Mouse (Mus musculus) ovary, postnatal 10 days (tissue): ENCODE measurements at regions not wholly inside any gene's neighbourhood (a gene's known extent, or its start where the extent isn't known, plus 50 kb on each side); places are given as distances from the start of the nearest gene placed in this dataset.
A peak's percentile ranks its signal among the peaks of the same experiment; 100 is the strongest.

Source experiments
- DNase-seq: peaks from one replicate; pipeline ENCODE4 v3.0.0; 2022; ENCODE audit warnings: low spot score

DNA sequence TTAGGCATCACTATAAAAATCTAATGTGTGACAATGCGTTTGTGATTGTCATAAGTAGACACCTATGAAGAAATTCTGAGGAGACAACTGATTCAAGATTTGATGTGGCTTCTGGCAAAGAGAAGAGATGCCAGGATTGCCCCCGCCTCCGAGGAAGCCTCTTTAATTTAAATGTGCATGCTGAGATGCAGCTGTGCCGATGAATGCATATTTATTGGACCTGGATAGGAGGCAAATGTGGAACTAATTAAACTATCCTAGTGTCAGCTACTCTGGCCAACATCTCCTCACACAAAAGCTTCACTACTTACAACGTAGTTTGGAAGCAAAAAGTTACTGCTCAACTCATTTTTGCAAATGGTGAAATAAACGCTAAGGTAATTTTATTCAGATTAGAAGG lies 173.4 kb upstream of the Dph6 start:
- no peak for DNase-seq

DNA sequence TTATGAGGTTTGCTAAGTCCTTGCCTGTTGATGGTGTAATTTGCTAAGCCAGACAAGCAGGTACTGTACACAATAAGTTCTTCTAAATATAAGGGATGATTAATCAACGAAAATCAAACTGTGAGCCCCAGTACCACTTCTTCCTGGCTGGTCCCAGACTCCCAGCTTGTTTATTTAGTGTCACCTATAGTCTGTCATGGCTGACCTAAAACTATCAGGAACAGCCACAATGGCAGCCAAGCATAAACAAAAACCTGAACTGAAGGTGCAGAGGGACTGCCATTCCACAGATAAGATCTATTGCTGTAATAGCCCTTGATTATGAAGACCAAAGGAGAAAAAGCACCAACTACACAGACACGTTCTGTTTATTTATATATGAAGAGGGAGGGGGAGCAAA lies 180.9 kb upstream of the Dph6 start:
- DNase-seq, result no peak

DNA sequence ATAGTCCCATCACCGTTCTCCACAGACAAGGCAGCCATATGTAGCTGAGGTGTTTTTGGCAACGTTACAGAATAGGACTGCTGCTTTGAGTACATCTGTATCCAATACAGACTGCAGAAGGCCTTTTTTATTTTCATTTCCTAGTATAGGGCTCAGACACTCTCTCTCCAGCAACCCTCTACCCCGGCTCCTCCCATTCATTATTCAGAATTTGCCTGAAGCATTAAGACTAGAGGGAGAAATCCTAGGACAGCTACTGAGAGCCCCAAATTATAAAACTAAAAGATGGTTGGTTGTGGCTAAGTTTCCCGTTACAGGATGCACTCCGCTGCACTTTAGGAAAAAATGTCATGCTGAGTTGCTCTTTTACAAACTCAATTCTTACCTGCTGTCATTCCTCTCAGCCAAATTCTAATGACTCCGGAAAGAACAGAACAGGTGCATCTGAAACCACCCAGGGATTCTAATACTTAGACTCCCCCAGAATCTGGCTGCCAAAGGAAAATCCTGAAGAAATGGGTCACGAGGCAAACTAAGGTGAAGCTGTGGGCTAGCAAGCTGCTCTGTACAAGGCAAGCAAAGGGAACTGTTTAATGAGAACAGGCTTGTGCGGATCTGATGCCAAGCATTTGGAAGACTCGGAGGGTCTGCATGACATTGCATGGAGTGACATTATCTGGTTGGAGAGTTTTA lies 189.1 kb upstream of the Dph6 start:
- no peak for DNase-seq

DNA sequence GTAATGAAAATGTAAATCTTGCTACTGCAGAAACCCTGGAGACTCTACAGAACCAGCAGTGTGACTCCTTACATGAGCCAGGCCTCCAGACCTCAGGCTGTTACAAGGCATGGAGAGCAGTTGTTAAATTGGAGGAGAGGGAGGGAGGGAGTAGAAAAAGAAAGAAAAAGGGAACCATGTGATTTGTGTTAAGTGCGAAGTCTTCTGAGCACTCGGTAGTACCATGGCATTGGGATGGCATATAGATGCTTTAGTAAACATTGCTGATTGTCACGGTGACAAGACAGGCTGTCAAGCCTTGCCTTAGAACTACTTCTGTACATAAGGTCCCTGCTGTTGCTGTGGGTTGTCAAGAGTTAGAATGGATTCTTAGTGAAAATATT lies 189.6 kb upstream of the Dph6 start:
- no peak for DNase-seq

DNA sequence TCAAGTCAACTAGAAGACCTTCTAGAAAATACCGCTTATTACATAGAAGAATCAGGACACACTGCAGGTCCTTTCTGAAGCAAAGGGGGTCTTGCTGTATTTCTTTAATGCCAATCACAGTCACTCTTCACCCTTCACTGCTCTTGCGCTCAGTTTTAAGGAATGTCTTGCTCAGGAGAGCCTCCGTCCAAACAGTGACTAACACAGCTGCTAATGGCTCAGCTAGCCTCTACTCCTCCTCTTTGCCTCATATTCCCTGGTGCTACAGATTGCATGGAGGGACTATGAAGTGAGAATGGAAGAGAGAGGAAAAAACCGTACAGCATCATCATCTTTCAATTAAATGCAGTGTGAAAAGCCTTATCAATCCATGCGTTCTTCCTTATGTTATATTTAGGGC lies 193.7 kb upstream of the Dph6 start:
- DNase-seq, result no peak

DNA sequence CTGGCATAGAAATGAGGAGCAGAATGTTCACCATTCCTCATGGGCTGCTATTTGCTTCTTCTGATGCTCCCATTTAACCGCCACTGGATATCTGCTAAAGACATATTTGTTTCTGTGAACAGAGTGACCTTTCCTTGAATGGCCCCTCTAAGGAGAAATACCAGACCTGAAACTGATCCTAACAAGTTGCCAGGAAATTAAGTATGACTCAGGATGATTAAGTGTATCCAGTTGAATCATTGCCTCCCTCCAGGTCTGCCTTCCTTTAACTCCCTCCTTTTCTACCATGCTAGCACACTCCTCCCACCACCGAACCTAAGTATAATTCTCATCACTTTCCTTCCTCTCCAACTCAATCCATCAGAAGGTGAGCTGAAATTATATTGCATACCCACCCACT lies 194.2 kb upstream of the Dph6 start:
- no peak for DNase-seq

DNA sequence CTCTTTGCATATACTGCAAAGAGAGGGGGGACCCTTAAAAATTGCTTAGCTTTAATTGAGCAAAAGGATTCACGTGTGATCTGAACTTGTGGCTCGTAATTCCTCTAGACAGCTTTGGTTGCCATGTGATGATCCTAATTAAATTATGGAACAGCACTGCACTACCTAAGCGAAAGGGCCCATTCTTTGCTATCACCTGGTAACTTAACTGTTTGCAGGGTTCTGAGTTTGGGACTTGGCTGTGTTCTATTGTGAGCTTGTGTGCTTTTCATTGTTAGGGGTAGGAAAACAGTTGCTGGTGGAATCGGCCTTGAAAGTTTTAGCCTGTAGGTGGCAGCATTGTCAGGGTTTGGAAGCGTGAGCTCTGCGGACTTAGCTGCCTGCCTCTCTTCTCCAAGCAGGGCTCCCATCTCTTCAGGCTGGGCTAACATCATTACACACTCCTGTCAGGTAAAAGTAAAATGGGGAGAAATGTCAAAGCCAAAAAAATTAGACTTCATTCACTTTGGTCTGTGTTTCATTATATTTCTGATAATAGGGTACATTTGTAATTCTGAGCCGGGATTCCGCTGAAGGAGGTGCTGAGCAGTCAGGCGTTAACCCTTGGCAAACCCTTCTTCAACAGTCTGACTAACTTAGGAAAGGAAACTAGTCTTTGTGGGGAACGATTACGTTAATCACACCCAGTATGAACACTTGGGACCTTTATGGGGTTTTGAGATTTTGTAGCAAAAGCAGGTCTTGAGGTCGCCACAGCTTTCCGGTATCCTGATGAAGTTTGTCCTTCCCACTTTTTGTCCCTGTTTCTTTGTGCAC lies 199.2 kb upstream of the Dph6 start:
- peak; percentile 49 for DNase-seq

DNA sequence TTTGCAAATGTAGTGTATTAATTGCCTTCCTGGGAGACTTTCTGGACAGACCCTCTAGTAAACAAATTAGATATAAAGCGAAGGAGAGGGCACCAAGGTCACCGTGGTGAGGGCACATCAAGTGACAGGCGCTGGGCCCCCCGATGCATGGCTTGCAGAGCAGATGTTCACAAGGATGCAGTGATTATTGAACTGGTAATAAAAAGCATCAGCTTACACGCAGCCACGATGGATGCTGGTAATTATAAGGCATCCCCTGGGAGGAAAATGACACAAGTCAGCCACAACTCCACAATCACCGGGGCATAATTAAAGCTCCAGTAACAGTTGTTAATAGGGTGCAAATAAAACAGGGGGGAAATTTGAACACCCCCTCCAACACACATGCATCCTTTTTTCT lies 217.5 kb upstream of the Dph6 start:
- DNase-seq, result no peak

DNA sequence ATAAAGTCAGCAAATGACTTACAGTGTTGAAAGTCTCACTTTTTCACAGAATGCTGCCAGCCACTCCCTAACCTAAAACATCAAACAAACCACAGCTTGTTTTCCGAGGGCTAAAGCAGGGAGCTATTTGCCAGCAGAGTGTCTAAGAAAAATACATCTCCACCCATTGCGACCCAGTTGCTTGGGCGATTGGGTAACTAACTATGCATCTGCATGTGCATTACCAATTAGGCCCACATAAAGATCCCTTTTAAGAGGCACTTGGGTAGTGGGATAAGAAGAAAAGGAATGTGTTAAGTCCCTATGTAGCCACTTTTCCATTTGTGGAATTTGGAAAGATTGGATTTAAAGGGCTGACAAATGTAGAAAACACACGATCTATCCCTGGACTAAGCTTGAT lies 218.3 kb upstream of the Dph6 start:
- no peak for DNase-seq

DNA sequence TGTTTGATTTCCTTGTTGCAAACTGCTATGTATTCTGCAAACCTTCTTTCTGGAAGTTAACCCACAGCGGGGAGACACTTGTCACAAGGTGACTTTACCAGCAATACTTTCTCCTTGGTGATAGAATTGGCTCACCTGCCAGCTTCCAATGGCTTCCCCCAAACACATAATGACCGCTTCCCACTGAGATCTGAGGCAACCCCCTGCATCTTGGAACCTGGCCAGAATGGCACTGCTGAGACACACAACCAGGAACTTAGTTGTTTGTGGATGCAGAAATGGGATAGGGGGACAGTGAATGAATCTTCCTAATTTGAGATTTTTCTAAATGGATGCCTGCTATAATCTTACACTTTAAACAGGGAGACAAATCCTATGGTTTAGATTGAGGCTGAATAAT lies 224.3 kb upstream of the Dph6 start:
- no peak for DNase-seq

DNA sequence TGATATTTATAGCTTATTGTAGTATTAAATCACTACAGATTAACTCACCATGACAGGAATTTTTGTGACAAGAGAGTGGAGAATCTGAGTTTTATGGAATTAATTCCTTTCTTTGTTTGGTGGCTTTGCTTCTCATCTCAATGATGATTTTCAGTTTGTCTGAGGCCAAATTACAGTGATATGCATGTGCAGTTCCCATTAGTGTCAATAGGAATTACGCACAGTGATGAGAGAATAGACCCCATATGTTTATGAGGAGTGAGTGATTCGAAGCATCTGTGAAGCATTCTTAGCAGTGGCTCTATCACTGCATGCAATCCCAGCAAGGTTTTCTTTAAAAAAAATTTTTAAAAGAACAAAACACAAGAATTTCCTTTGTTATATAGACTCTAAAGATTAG lies 225.0 kb upstream of the Dph6 start:
- DNase-seq, result no peak

DNA sequence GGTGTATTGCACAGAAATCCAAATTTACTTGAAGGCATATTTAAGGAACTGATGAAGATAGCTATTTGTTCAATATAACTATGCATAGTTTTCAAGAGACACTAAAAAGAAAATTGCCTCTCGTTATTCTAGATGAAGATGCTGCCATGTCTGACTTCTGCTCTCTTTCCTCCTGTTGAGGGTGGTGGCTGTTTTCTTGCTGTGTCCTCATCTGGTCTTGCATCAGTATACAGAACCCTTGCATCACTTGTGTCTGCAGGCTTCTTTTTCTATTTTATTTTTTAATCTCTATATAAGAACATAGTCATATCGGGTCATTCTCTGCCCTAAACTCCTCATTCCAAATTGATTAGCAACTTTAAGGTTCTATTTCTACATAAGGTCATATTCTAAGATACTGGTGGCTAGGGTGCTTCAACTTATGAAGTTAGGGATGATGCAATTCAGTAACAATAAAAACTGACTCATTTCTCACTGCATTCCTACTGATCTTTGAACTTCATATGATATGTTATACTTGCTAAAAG lies 231.0 kb upstream of the Dph6 start:
- DNase-seq, result no peak

DNA sequence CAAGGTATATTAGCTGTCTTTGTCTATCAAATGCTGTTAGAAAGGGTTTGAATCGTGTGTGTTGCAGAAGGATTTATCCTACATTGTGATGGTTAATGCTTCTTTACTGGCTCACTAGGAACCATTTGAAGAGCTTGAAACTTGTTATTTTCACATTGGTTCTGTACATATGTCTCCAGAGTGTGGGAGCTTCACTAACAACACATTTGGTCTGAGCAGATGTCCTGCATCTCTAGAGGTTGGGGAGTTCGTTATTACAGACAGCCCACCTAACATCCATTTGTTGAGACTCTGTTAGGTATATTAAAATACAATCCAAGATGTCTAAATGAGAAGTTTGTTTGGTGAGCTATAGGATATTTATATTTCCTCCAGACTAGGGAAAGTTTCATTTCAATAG lies 244.0 kb upstream of the Dph6 start:
- no peak for DNase-seq

DNA sequence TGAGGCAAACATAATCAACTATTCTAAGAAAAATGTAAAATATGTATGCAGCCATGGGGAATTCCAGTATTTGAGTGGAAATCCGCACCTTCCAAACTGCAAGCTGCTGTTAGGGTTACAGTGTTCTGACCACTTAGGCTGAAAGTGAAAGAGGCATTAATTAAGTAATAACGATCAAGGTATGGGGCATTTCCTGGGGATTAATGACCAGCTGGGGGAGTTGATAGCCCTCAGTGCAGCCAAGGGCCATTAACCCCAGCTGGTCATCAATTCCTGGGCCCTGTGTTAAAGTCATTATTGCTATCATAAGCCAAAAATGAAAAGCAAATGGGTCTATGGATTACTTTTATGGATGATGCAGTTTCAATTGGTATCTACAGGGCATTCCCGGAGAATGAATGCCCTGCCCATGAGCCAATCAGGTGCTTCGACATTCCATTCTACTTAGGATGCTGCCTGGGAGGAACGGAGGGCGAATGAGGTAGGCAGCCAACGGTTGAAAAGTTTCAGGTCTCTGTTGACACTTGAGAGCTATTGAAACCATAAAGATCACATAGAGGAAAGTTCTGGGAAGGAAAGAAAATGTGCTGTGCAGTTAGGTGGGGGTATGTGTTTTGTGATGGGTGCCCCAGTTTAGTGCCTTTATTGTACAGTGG lies 257.2 kb upstream of the Dph6 start:
- no peak for DNase-seq

DNA sequence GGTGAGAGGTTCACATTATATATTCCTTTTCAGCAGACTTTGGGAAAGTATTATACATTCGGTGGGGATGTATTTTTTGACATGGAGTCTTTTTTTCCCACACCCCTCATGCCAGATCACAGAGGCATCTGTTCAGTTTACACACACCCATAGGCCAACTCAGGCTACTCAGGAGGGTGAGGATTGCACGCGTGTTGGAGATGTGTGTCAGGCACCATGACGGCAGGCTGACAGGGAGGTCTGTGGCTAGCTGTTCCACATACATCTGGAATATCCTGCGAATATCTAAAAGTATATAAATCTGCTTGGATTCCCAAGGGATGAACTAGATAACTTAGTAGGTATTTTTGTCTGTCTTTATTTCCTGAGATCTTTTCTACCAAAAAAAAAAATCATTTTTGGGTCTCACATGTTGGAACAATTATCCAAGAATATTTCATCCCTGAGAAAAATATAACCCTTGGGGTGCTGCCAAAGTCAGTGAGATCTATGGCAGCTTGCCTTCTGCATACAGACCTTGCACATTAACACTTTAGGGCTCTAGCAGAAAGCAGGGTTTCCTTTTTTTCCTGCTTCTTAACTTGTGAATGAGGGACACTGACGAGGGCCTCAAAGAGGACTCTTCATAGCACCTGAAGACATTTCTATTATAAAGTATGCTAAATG lies 260.4 kb upstream of the Dph6 start:
- no peak for DNase-seq

DNA sequence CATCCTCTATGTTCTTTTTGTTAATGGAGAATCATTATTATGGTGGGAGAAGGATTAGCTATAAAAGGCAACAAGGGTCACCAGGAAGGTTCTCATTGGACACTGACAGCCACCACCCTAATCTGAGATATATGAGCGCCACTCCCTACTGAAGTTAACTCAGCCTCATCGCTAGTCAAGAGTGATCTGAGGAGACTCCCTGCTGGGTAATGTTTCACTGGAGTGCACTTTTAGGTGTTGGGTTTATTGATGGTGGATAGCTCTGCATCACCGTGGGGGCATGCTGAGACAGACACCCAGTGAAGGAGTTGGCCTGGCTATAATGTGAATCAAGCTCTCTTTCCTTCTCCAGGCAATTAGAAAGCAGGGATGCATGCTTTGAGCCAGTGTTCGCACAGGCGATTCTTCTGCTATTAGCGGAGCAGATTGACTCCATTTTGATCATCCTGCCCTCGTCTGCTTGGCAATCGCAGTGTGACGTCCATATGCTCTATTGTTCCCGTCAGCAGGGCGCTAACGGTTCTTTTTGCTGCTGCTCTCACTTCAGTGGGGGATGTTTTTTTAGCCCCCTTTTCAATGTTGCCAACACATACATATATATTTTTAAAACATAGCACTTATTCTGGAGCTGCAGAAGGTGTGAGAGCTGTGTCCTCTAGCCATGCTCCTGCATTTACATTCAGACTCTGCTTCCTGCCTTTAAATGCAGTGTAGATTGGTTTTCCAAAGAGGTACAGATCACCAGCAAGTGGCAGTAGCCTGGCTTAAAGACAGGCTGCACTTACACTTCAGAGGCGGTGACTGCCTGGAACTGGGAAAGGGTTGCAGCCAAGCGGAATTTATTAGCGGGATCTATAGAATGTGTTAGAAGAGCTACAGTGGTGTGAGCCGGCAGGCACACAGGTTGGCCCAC lies 263.9 kb upstream of the Dph6 start:
- DNase-seq, result no peak

DNA sequence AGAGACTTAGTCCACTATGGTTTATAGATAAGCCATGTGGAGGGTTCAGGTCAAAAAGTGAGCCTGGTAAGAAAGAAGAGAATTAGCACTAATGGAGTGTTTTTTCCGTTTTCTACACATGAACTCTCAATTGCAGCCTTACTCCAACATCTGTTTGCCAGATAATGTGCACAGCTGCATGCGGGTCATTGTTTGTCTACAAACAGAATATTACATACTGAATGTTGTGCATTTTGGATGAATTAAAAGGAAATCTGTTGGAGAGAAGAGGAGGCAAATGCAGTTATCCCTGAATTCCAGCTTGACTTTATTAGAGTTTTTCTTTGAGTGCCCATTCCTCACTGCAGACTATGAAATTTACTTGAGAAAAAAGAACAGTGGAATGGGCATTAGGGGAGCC lies 269.1 kb upstream of the Dph6 start:
- no peak for DNase-seq

DNA sequence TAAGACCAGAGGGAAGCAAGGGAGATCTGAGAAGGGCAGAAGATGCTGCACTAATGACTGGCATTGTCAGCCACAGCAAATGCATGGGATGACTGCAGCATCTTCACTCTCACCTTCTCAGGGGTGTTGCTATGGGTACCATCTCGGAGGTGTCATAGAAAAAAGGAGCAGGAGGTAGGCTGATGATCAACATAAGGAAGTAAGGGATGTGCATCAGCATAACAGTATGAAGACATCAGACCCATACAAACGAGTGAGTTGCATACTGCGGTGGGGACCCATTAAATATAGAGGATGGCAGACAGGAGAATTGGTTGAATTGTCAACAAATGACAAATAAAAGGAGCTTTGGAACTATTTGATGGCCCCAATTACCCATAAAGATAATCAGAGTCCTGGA lies 280.7 kb upstream of the Dph6 start:
- no peak for DNase-seq

DNA sequence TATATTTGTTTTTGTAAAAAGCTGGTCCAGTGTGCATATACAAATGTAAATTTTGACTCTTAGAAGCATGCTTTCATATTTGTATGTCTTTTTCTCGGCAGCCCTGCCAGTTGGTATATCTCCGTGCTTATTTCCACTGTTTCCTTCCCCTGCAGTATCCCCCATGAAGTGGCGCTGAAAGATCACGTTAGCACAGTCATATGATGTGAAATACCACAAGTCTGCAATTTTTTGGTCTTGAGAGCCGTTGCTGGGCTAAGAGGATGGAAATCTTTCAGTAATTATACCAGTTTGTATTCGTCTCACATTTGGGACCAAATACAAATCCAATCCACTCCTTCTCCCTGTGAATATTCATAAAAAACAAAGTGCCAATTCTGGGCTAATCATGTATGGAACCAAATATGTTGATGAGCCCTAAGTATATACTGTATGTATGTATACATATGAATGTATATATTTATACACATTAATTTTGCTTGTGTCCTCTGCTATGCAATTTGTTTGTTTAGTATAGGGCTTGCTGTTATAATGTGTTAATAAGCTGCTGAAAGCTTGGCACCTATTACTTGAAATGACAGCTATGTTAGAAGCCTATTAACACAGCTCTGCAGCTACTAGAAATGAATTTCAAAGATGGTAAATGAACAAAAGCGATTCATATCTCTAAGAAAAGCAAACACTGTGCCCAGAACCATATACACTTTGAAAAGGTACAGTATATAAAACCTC lies 283.8 kb upstream of the Dph6 start:
- no peak for DNase-seq

DNA sequence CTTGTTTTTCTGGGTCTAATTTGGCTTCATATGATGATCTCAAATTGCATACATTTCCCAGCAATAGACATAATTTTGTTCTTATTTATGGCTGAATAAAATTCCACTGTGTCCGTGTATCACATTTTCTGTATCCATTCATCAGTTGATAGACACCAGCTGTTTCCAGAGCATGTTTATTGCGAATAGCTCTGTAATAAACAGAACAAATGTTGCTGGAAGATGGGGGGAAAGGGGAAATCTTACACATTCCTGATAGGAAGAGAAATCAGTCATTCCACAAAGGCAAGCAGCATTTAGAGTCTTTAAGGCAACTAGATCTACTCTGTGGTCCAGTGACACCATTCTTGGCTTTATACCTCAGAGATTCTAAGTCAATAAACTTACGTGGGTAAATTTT lies 311.3 kb upstream of the Dph6 start:
- no peak for DNase-seq

DNA sequence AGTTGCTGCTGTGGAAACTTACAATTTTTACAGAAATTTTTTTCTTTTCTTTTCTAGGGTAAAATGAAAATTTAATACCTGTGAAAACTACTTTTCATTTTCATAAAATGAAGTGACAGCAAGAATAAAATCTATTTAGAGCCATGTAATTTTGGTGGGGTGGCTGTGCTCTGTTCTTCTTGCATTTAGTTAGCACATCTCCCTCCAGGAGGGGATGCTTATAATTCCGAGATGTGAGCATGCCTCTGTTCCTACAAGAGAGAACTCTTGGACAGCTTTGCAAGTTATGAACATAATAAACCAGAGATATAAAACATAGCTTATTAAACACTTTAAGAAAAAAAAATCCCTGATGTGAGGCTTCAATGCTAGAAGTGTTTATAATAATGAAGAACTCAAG lies 313.9 kb upstream of the Dph6 start:
- no peak for DNase-seq
